ENCODE assay signal across 10 mouse cellular contexts in the genomic region with DNA sequence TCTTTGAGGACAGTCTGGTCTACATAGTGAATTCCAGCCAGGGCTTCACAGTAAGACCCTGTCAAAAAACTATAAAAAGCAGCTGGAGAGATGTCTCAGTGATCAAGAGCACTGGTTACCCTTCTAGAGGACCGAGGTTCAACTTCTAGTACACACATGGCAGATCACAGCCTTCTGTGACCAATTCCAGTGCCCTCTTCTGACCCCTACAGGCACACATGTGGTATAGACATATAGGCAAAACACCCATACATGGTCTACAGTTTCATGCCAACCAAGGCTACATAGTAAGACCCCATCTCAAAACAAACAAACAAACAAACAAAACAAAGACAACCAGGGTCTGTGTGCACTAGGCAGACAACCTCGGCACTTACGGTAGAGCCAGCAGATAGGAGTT. TPM values are rescaled to one million over a fixed set of nuclear protein-coding genes. Genes with fewer than 3 reads are reported as not detected.
DNase-seq lines count a peak whose midpoint lies in the region; ATAC-seq and TF ChIP-seq lines count a peak whose summit lies in the region.
"Had no signal": no experiment of that assay in that cellular context is flagged by ENCODE, and none has a peak within 500 bp of the region (broad histone marks: within the 10 kb centered on the region; RNA-seq: fewer than 3 reads in every experiment).

No protein-coding gene starts in this region.

- peaks cover 10% of the 10 kb centered on the region for H3K4me1 ChIP-seq in hindbrain, postnatal 0 days (ENCODE audit: insufficient read depth, low read length)
- peaks cover 20% of the 10 kb centered on the region for H3K4me1 ChIP-seq in hindbrain, embryonic 16.5 days (ENCODE audit: control insufficient read depth, insufficient read depth, low read depth, low read length)
- H3K4me1 ChIP-seq in MEL (ENCODE audit: control insufficient read depth in 1 of 2, insufficient read depth in 2 of 2, low read length in 2 of 2) = peaks cover 0 to 11% of the 10 kb centered on the region in 2 experiments; a peak in 2 of 4 replicates
- peaks cover 22 to 41% of the 10 kb centered on the region in 2 experiments for H3K4me1 ChIP-seq in liver, embryonic 14.5 days (replicated peaks; ENCODE audit: control insufficient read depth in 2 of 2, insufficient read depth in 2 of 2, low read length in 1 of 2)

- peaks cover 39% of the 10 kb centered on the region for H3K79me2 ChIP-seq in MEL (ENCODE audit: control insufficient read depth, insufficient read depth, low read length, poor library complexity)

- WGBS in hindbrain, postnatal 0 days = 55% methylated on average over 3 of the region's 3 CpGs
- WGBS in hindbrain, embryonic 16.5 days = 64% methylated on average over 3 of the region's 3 CpGs
- 58% methylated on average over 3 of the region's 3 CpGs for WGBS in liver, embryonic 14.5 days (ENCODE audit: insufficient replicate concordance)

- H3K36me3 ChIP-seq in hindbrain, postnatal 0 days (ENCODE audit: insufficient read depth, low read length) = 0 out of 2 replicates have a peak, but pooled peaks cover 12% of the 10 kb centered on the region
- peaks cover 2% of the 10 kb centered on the region; the same call in 1 of the 2 replicates for H3K36me3 ChIP-seq in hindbrain, embryonic 16.5 days (ENCODE audit: control insufficient read depth, insufficient read depth, low read length)
- H3K36me3 ChIP-seq in MEL (ENCODE audit: control insufficient read depth in 1 of 2, insufficient read depth in 2 of 2, low read length in 2 of 2) = peaks cover 2 to 6% of the 10 kb centered on the region in 2 experiments; a peak in 3 of 4 replicates
- H3K36me3 ChIP-seq in liver, embryonic 14.5 days (replicated peaks; ENCODE audit: control insufficient read depth, insufficient read depth, low read depth) = peaks cover 12% of the 10 kb centered on the region

- no peak for TF ChIP-seq POLR2A in MEL (IDR thresholded peaks at IDR 0.05; ENCODE audit: control insufficient read depth in 1 of 2, insufficient read depth in 1 of 2, low read depth in 1 of 2, low read length in 2 of 2, poor library complexity in 1 of 2)

- no peak overlapping the region for H3K27ac ChIP-seq in hindbrain, postnatal 0 days
- H3K27ac ChIP-seq in hindbrain, embryonic 16.5 days (ENCODE audit: low read depth, low read length) = no peak overlapping the region
- no peak overlapping the region for H3K27ac ChIP-seq in MEL (ENCODE audit: control insufficient read depth, low read depth, low read length)
- no peak overlapping the region for H3K27ac ChIP-seq in liver, embryonic 14.5 days
- H3K27ac ChIP-seq: forebrain, embryonic 10.5 days had no signal

- no peak overlapping the region for H3K9ac ChIP-seq in hindbrain, postnatal 0 days (replicated peaks; ENCODE audit: low read length)
- no peak overlapping the region for H3K9ac ChIP-seq in hindbrain, embryonic 16.5 days (ENCODE audit: low read depth, low read length)
- H3K9ac ChIP-seq in MEL (ENCODE audit: control insufficient read depth, low read depth, low read length, poor library complexity, severe bottlenecking) = no peak overlapping the region
- H3K9ac ChIP-seq in liver, embryonic 14.5 days (replicated peaks) = no peak overlapping the region

- TF ChIP-seq RAD21 in MEL (IDR thresholded peaks at IDR 0.05; ENCODE audit: low read depth, low read length) = peak; percentile 24; the same call in 1 of the 2 replicates

- no peak for TF ChIP-seq EP300 in MEL (IDR thresholded peaks at IDR 0.05; ENCODE audit: low read depth in 1 of 2, low read length in 2 of 2)
- TF ChIP-seq EP300 in liver, embryonic 14.5 days (IDR thresholded peaks at IDR 0.05; ENCODE audit: low read depth) = no peak

- H3K4me3 ChIP-seq in hindbrain, postnatal 0 days (ENCODE audit: low read length) = no peak overlapping the region
- no peak overlapping the region for H3K4me3 ChIP-seq in hindbrain, embryonic 16.5 days (ENCODE audit: low read length)
- no peak overlapping the region for H3K4me3 ChIP-seq in MEL (ENCODE audit: control insufficient read depth in 1 of 2, insufficient read depth in 1 of 2, low read depth in 2 of 2, low read length in 2 of 2)
- H3K4me3 ChIP-seq in liver, embryonic 14.5 days (ENCODE audit: insufficient read depth in 1 of 2, low read depth in 2 of 2, low read length in 2 of 2) = no peak overlapping the region

- no peak overlapping the region for H3K4me2 ChIP-seq in hindbrain, postnatal 0 days (ENCODE audit: low read depth, low read length)
- no peak overlapping the region for H3K4me2 ChIP-seq in hindbrain, embryonic 16.5 days (ENCODE audit: low read length)
- H3K4me2 ChIP-seq in liver, embryonic 14.5 days (ENCODE audit: low read depth) = no peak overlapping the region

- ATAC-seq in hindbrain, postnatal 0 days = no peak
- no peak for ATAC-seq in hindbrain, embryonic 16.5 days
- no peak for ATAC-seq in liver, embryonic 14.5 days (ENCODE audit: insufficient read depth)
- no peak for ATAC-seq in megakaryocyte, adult 5-6 weeks (ENCODE audit: poor library complexity, severe bottlenecking)

- intact Hi-C loops in left cerebral cortex, postnatal 25 days (cut with DNase I) = loop anchor here (5.0 kb wide), 2 partner anchors 43 to 178 kb away; a partner anchor contains a TSS
- intact Hi-C loops in gastrocnemius, postnatal 36 days (cut with DNase I) = loop anchor here (1.0 kb wide), 1 partner anchor 28 kb away; no protein-coding TSS in a partner anchor

- DNase-seq in hindbrain, postnatal 0 days (ENCODE audit: low spot score) = peak; percentile 55
- peak; percentile 37 to 47 for DNase-seq in B cell, adult 2 months
- DNase-seq in MEL (ENCODE audit: low read depth, low spot score) = peak; percentile 81
- DNase-seq in liver, embryonic 14.5 days (ENCODE audit: low read depth in 3 of 3, low spot score in 3 of 3) = no peak
- no peak for DNase-seq in left cerebral cortex, postnatal 25 days (ENCODE audit: low spot score in 2 of 2)
- DNase-seq in gastrocnemius, postnatal 36 days = no peak

- TF ChIP-seq CTCF in hindbrain, postnatal 0 days (IDR thresholded peaks at IDR 0.05; ENCODE audit: low read depth) = peak; percentile 69
- peak; percentile 57 to 71 (median 68) for TF ChIP-seq CTCF in MEL (IDR thresholded peaks at IDR 0.05 in 2 of 3, conservative IDR thresholded peaks at IDR 0.05 in 1 of 3; ENCODE audit: control insufficient read depth in 1 of 3, insufficient read depth in 1 of 3, low read depth in 2 of 3, low read length in 3 of 3, poor library complexity in 1 of 3, severe bottlenecking in 1 of 3)
- peak; percentile 78 for TF ChIP-seq CTCF in liver, embryonic 14.5 days (IDR thresholded peaks at IDR 0.05; ENCODE audit: low read depth)

- H3K9me3 ChIP-seq in hindbrain, postnatal 0 days (ENCODE audit: low read length) = no peaks in the 10 kb centered on the region
- H3K9me3 ChIP-seq in hindbrain, embryonic 16.5 days (ENCODE audit: control insufficient read depth, low read length) = no peaks in the 10 kb centered on the region
- H3K9me3 ChIP-seq in MEL (replicated peaks; ENCODE audit: insufficient read depth, low read length) = no peaks in the 10 kb centered on the region
- no peaks in the 10 kb centered on the region for H3K9me3 ChIP-seq in liver, embryonic 14.5 days (ENCODE audit: control insufficient read depth, low read length)
- H3K9me3 ChIP-seq: forebrain, embryonic 10.5 days had no signal

- no peaks in the 10 kb centered on the region for H3K27me3 ChIP-seq in hindbrain, postnatal 0 days (ENCODE audit: insufficient read depth, low read length)
- H3K27me3 ChIP-seq in hindbrain, embryonic 16.5 days (replicated peaks; ENCODE audit: control insufficient read depth, insufficient read depth, low read length) = no peaks in the 10 kb centered on the region
- no peaks in the 10 kb centered on the region for H3K27me3 ChIP-seq in MEL (ENCODE audit: control insufficient read depth in 1 of 2, insufficient read depth in 2 of 2, low read length in 2 of 2)
- no peaks in the 10 kb centered on the region for H3K27me3 ChIP-seq in liver, embryonic 14.5 days (ENCODE audit: control insufficient read depth, insufficient read depth, low read length)

RNA-seq across cellular contexts. Expression of a gene that starts 4.8 kb away (rescaled TPM):
- total RNA-seq in hindbrain, postnatal 0 days (2014; rRNA removed) = 16.4 and 19.4 TPM in 2 replicates
- 12.8 and 13.8 TPM in 2 replicates for polyA plus RNA-seq in hindbrain, postnatal 0 days (2015; fragmentation: Nextera tagmentation; extraction: Ambion mirVana)
- polyA plus RNA-seq in hindbrain, embryonic 16.5 days (2015; fragmentation: Nextera tagmentation; extraction: Ambion mirVana) = 18.2 and 20.1 TPM in 2 replicates
- 18.5 and 18.9 TPM in 2 replicates for total RNA-seq in MEL (2012; rRNA removed)
- 10 to 100 TPM in 1 of 2 experiments, not detected in 1; 24.5 TPM for polyA plus RNA-seq in MEL (2012; ENCODE audit: insufficient read depth in 1 of 2, insufficient read length in 2 of 2, low read depth in 1 of 2, low replicate concordance in 2 of 2, missing spikeins in 1 of 2)
- polyA plus RNA-seq in liver, embryonic 14.5 days (2012; rRNA removed) = 10.8 and 12.7 TPM in 2 replicates
- polyA plus RNA-seq in liver, embryonic 14.5 days (2014; fragmentation: Nextera tagmentation; extraction: Ambion mirVana) = 14.8 and 16.1 TPM in 2 replicates
- total RNA-seq in left cerebral cortex, postnatal 25 days (2021) = 10 to 100 TPM; 10.1 to 10.4 TPM
- total RNA-seq in megakaryocyte, adult 5-6 weeks (2015) = 11.8 and 12.2 TPM in 2 replicates
- total RNA-seq in megakaryocyte, adult 5-6 weeks (2017) = 5.3 and 5.9 TPM in 2 replicates
- total RNA-seq in gastrocnemius, postnatal 36 days (2021) = 1 to 10 TPM; 2.6 to 2.8 TPM

RNA-seq across cellular contexts. Expression of a gene that starts 4.9 kb away (rescaled TPM):
- 33.5 and 41.5 TPM in 2 replicates for total RNA-seq in hindbrain, postnatal 0 days (2014; rRNA removed)
- 36.6 and 37.4 TPM in 2 replicates for polyA plus RNA-seq in hindbrain, postnatal 0 days (2015; fragmentation: Nextera tagmentation; extraction: Ambion mirVana)
- 47.9 and 57.9 TPM in 2 replicates for polyA plus RNA-seq in hindbrain, embryonic 16.5 days (2015; fragmentation: Nextera tagmentation; extraction: Ambion mirVana)
- total RNA-seq in MEL (2012; rRNA removed) = 74.1 and 76.4 TPM in 2 replicates
- 100 to 1,000 TPM in 1 of 2 experiments, not detected in 1; 212 TPM for polyA plus RNA-seq in MEL (2012; ENCODE audit: insufficient read depth in 1 of 2, insufficient read length in 2 of 2, low read depth in 1 of 2, low replicate concordance in 2 of 2, missing spikeins in 1 of 2)
- polyA plus RNA-seq in liver, embryonic 14.5 days (2012; rRNA removed) = 68.7 and 76.7 TPM in 2 replicates
- polyA plus RNA-seq in liver, embryonic 14.5 days (2014; fragmentation: Nextera tagmentation; extraction: Ambion mirVana) = 61.2 and 66.4 TPM in 2 replicates
- 10 to 100 TPM; 18.7 to 21.1 TPM for total RNA-seq in left cerebral cortex, postnatal 25 days (2021)
- total RNA-seq in megakaryocyte, adult 5-6 weeks (2015) = 59.2 and 64.7 TPM in 2 replicates
- 21.8 and 28.3 TPM in 2 replicates for total RNA-seq in megakaryocyte, adult 5-6 weeks (2017)
- total RNA-seq in gastrocnemius, postnatal 36 days (2021) = 10 to 100 TPM; 10.7 to 15.8 TPM

RNA-seq across cellular contexts. Expression of a gene that starts 15.2 kb away (rescaled TPM):
- 97.9 and 111 TPM in 2 replicates for total RNA-seq in hindbrain, postnatal 0 days (2014; rRNA removed)
- 93.3 and 94.4 TPM in 2 replicates for polyA plus RNA-seq in hindbrain, postnatal 0 days (2015; fragmentation: Nextera tagmentation; extraction: Ambion mirVana)
- 104 and 132 TPM in 2 replicates for polyA plus RNA-seq in hindbrain, embryonic 16.5 days (2015; fragmentation: Nextera tagmentation; extraction: Ambion mirVana)
- total RNA-seq in MEL (2012; rRNA removed) = 0.20 and 0.23 TPM in 2 replicates
- polyA plus RNA-seq in MEL (2012; ENCODE audit: insufficient read depth in 1 of 2, insufficient read length in 2 of 2, low read depth in 1 of 2, low replicate concordance in 2 of 2, missing spikeins in 1 of 2) = under 1 TPM in 1 of 2 experiments, not detected in 1; 0.72 TPM
- 1.0 TPM in 2 replicates for polyA plus RNA-seq in liver, embryonic 14.5 days (2012; rRNA removed)
- polyA plus RNA-seq in liver, embryonic 14.5 days (2014; fragmentation: Nextera tagmentation; extraction: Ambion mirVana) = 0.13 and 0.14 TPM in 2 replicates
- total RNA-seq in left cerebral cortex, postnatal 25 days (2021) = 10 to 100 TPM; 57.5 to 60.4 TPM
- 0.11 TPM in 1 of 2 replicates, not detected in the other for total RNA-seq in megakaryocyte, adult 5-6 weeks (2015)
- total RNA-seq in megakaryocyte, adult 5-6 weeks (2017) = 0.45 TPM in 1 of 2 replicates, not detected in the other
- total RNA-seq in gastrocnemius, postnatal 36 days (2021) = under 1 TPM; 0.23 to 0.62 TPM
- total RNA-seq: monocyte, adult 5-6 weeks had no signal

RNA-seq across cellular contexts. Expression of a gene that starts 26.3 kb away (rescaled TPM):
- total RNA-seq in hindbrain, postnatal 0 days (2014; rRNA removed) = 3.9 and 4.9 TPM in 2 replicates
- 2.0 and 3.2 TPM in 2 replicates for polyA plus RNA-seq in hindbrain, postnatal 0 days (2015; fragmentation: Nextera tagmentation; extraction: Ambion mirVana)
- 3.0 and 4.0 TPM in 2 replicates for polyA plus RNA-seq in hindbrain, embryonic 16.5 days (2015; fragmentation: Nextera tagmentation; extraction: Ambion mirVana)
- under 0.01 and 0.04 TPM in 2 replicates for total RNA-seq in MEL (2012; rRNA removed)
- under 1 TPM in 1 of 2 experiments, not detected in 1; 0.07 TPM for polyA plus RNA-seq in MEL (2012; ENCODE audit: insufficient read depth in 1 of 2, insufficient read length in 2 of 2, low read depth in 1 of 2, low replicate concordance in 2 of 2, missing spikeins in 1 of 2)
- 0.03 TPM in 2 replicates for polyA plus RNA-seq in liver, embryonic 14.5 days (2012; rRNA removed)
- 0.01 TPM in 2 replicates for polyA plus RNA-seq in liver, embryonic 14.5 days (2014; fragmentation: Nextera tagmentation; extraction: Ambion mirVana)
- 1 to 10 TPM; 3.0 to 3.6 TPM for total RNA-seq in left cerebral cortex, postnatal 25 days (2021)
- total RNA-seq in megakaryocyte, adult 5-6 weeks (2015) = 0.54 and 1.8 TPM in 2 replicates
- total RNA-seq in megakaryocyte, adult 5-6 weeks (2017) = 2.1 and 8.0 TPM in 2 replicates
- total RNA-seq in gastrocnemius, postnatal 36 days (2021) = under 1 TPM; 0.13 to 0.27 TPM

RNA-seq across cellular contexts. Expression of a gene that starts 30.5 kb away (rescaled TPM):
- total RNA-seq in hindbrain, postnatal 0 days (2014; rRNA removed) = 185 and 210 TPM in 2 replicates
- polyA plus RNA-seq in hindbrain, postnatal 0 days (2015; fragmentation: Nextera tagmentation; extraction: Ambion mirVana) = 145 and 157 TPM in 2 replicates
- polyA plus RNA-seq in hindbrain, embryonic 16.5 days (2015; fragmentation: Nextera tagmentation; extraction: Ambion mirVana) = 105 and 117 TPM in 2 replicates
- total RNA-seq in MEL (2012; rRNA removed) = 13.4 and 15.1 TPM in 2 replicates
- 100 to 1,000 TPM in 1 of 2 experiments, not detected in 1; 136 TPM for polyA plus RNA-seq in MEL (2012; ENCODE audit: insufficient read depth in 1 of 2, insufficient read length in 2 of 2, low read depth in 1 of 2, low replicate concordance in 2 of 2, missing spikeins in 1 of 2)
- polyA plus RNA-seq in liver, embryonic 14.5 days (2012; rRNA removed) = 20.6 and 25.2 TPM in 2 replicates
- polyA plus RNA-seq in liver, embryonic 14.5 days (2014; fragmentation: Nextera tagmentation; extraction: Ambion mirVana) = 21.3 and 29.8 TPM in 2 replicates
- 100 to 1,000 TPM; 403 to 438 TPM for total RNA-seq in left cerebral cortex, postnatal 25 days (2021)
- total RNA-seq in megakaryocyte, adult 5-6 weeks (2015) = 0.91 and 2.2 TPM in 2 replicates
- total RNA-seq in megakaryocyte, adult 5-6 weeks (2017) = 0.26 and 0.45 TPM in 2 replicates
- 100 to 1,000 TPM; 380 to 461 TPM for total RNA-seq in gastrocnemius, postnatal 36 days (2021)
- total RNA-seq: monocyte, adult 5-6 weeks had no signal

Comparison
In these comparisons a context has a peak if more than half of its experiments do, and no peak if none do; other contexts are left out.
1. DNase-seq: peak in hindbrain, postnatal 0 days (single experiment), B cell, adult 2 months (2 of 2) and MEL (single experiment); none in liver, embryonic 14.5 days (0 of 3), left cerebral cortex, postnatal 25 days (0 of 2) and gastrocnemius, postnatal 36 days (0 of 2).
2. RNA of a gene that starts 15.2 kb away (total RNA-seq): 97.9 to 111 TPM in hindbrain, postnatal 0 days and 57.5 to 60.4 TPM in left cerebral cortex, postnatal 25 days; 0.23 to 0.62 TPM in gastrocnemius, postnatal 36 days, 0.20 to 0.23 TPM in MEL and 0.11 to 0.45 TPM in megakaryocyte, adult 5-6 weeks; every median in the first group is over 10 times any median in the second.
3. Peak in every context shown above with its lines, with median percentiles within 50 percentile points of each other: CTCF ChIP-seq.